Mouse (Mus musculus): ENCODE results near the gene B020031M17Rik.
"Not testable (repeated sequence)": the region's sequence is repeated elsewhere in the genome, so short reads cannot be mapped to it uniquely, and the experiment has no call there.

DNA sequence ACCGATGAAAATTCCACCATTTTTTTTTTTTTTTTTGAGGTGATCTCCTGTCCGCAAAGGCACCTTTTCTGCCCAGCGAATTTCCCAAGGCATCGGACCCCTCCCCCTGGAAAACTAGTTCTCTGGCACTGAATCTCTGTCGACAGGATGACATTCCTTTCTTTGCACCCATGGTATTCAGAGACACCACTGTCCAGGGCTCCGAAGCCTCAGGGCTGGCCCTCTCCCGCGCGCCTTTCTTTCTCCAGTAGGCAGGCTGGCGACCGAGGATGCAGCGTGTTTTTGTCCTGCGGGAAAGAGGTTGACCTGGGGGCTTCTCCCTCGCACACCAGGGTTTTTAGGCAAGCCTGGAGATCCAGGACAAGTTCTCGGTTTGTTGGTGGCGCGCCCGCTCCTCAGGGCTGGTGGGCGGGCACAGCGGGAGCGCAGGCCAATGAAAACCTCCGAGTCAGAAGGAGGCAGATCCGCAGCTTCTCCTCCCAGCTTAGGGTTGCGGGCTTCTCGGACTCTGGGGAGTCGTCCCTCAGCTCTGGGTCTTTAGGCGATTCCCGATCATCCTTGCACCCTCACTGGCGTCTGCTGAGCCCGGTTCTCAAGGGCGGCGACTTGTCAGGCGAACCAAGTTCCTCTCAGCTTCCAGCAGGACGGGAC lies 14.8 kb upstream of the B020031M17Rik start:
- not testable (repeated sequence) for TF ChIP-seq CTCF, POLR2A (IDR thresholded peaks at IDR 0.05; ENCODE audit: extremely low read depth, insufficient read depth, low read length)

All from cortical plate, adult 2 months (tissue).